Mouse (Mus musculus): ENCODE data around the gene Rsc1a1. TPM values are rescaled to one million over a fixed set of nuclear protein-coding genes. Genes with fewer than 3 reads are reported as not detected.

The Rsc1a1 gene
- polyA plus RNA-seq, 1 experiment: 3.6 TPM

GRCm38 (mm10) chr4:141717633-141718032 lies 32.2 kb upstream of the Rsc1a1 start:
- no peak overlapping the region for H3K27ac ChIP-seq (ENCODE audit: control insufficient read depth, insufficient read depth, low read depth, low read length)
- H3K4me3 ChIP-seq (ENCODE audit: control insufficient read depth, low read depth, low read length): no peak overlapping the region
- peaks cover 1% of the 10 kb centered on the region; the same call in 1 of the 2 replicates for H3K4me1 ChIP-seq (ENCODE audit: control insufficient read depth, insufficient read depth, low read length)
- no peak for TF ChIP-seq POLR2A (IDR thresholded peaks at IDR 0.05; ENCODE audit: control insufficient read depth, low read depth, low read length)
- TF ChIP-seq CTCF (IDR thresholded peaks at IDR 0.05; ENCODE audit: control insufficient read depth, insufficient read depth, insufficient replicate concordance, low read depth, low read length): no peak
- no peaks in the 10 kb centered on the region for H3K36me3 ChIP-seq (ENCODE audit: control insufficient read depth, insufficient read depth, low read length)
- H3K27me3 ChIP-seq (ENCODE audit: control insufficient read depth, insufficient read depth, low read length): no peaks in the 10 kb centered on the region

DNA sequence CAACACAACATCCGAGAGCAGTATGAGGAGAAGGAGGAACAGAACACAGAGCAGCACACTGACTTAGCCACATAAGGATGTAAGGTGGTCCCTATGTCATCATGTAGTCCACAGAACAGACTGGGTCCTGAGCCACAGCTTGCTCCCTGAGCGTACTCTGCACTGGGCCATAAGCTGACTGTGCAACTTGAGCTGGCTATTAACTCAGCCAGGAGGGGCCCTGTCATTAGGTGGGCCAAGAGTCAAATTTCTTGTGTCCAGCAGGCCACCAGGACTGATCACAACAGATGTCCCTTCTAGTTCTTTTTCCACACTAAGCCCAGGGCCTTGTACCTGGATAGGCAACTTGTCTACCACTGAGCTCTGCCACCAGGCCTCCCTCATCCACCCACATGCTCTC lies 29.6 kb upstream of the Rsc1a1 start:
- peaks cover 3% of the 10 kb centered on the region for H3K36me3 ChIP-seq (ENCODE audit: control insufficient read depth, insufficient read depth, low read length)

DNA sequence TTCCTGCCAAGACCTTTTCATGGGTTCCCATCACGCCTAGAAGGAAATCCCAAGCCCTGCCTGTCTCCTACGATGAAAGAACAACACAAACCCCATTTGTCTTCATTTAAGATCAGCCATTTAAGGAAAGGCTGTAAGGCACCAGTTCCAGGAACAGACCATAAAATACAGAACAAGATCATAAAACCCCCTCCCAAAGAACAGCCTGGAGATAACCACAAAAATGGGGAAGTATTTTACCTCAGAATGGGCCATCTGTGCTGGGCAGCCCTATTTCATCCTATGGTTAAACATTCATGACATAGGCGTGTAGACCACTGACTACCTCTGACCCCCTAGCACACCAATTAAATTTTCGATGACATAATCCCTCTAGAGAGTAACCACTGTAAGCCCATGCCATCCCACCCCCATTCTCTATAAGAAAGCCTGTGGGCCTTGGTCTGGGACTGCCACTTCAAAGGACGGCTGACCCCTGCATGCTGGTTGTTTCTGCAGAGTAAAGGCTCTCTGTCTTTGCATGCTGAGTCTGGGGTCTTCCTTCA lies 28.3 kb upstream of the Rsc1a1 start:
- Histone ChIP-seq H3K27ac (ENCODE audit: control insufficient read depth, insufficient read depth, low read depth, low read length) (no peak overlapping the region), H3K4me3 (ENCODE audit: control insufficient read depth, low read depth, low read length) (no peak overlapping the region), H3K4me1 (ENCODE audit: control insufficient read depth, insufficient read depth, low read length) (no peaks in the 10 kb centered on the region), H3K27me3 (ENCODE audit: control insufficient read depth, insufficient read depth, low read length) (no peaks in the 10 kb centered on the region), H3K36me3 (ENCODE audit: control insufficient read depth, insufficient read depth, low read length) (peaks cover 3% of the 10 kb centered on the region)
- TF ChIP-seq CTCF (IDR thresholded peaks at IDR 0.05; ENCODE audit: control insufficient read depth, insufficient read depth, insufficient replicate concordance, low read depth, low read length): no peak
- no peak for TF ChIP-seq POLR2A (IDR thresholded peaks at IDR 0.05; ENCODE audit: control insufficient read depth, low read depth, low read length)

More for the DNA sequence above, 29.6 kb upstream of the Rsc1a1 start:
- Histone ChIP-seq H3K4me1 (ENCODE audit: control insufficient read depth, insufficient read depth, low read length) (no peaks in the 10 kb centered on the region), H3K4me3 (ENCODE audit: control insufficient read depth, low read depth, low read length) (no peak overlapping the region), H3K27ac (ENCODE audit: control insufficient read depth, insufficient read depth, low read depth, low read length) (no peak overlapping the region), H3K27me3 (ENCODE audit: control insufficient read depth, insufficient read depth, low read length) (no peaks in the 10 kb centered on the region)
- no peak for TF ChIP-seq POLR2A (IDR thresholded peaks at IDR 0.05; ENCODE audit: control insufficient read depth, low read depth, low read length)
- no peak for TF ChIP-seq CTCF (IDR thresholded peaks at IDR 0.05; ENCODE audit: control insufficient read depth, insufficient read depth, insufficient replicate concordance, low read depth, low read length)

- TF ChIP-seq POLR2A (IDR thresholded peaks at IDR 0.05; ENCODE audit: control insufficient read depth, low read depth, low read length): no peak
- no peak for TF ChIP-seq CTCF (IDR thresholded peaks at IDR 0.05; ENCODE audit: control insufficient read depth, insufficient read depth, insufficient replicate concordance, low read depth, low read length)
- H3K36me3 ChIP-seq (ENCODE audit: control insufficient read depth, insufficient read depth, low read length): peaks cover 3% of the 10 kb centered on the region
- H3K4me1 ChIP-seq (ENCODE audit: control insufficient read depth, insufficient read depth, low read length): no peaks in the 10 kb centered on the region
- H3K27ac ChIP-seq (ENCODE audit: control insufficient read depth, insufficient read depth, low read depth, low read length): no peak overlapping the region
- H3K27me3 ChIP-seq (ENCODE audit: control insufficient read depth, insufficient read depth, low read length): no peaks in the 10 kb centered on the region
- no peak overlapping the region for H3K4me3 ChIP-seq (ENCODE audit: control insufficient read depth, low read depth, low read length)
These were observed 25.9 kb upstream of the Rsc1a1 start for GRCm38 (mm10) chr4:141711250-141711649.

- TF ChIP-seq CTCF (IDR thresholded peaks at IDR 0.05; ENCODE audit: control insufficient read depth, insufficient read depth, insufficient replicate concordance, low read depth, low read length): no peak
- TF ChIP-seq POLR2A (IDR thresholded peaks at IDR 0.05; ENCODE audit: control insufficient read depth, low read depth, low read length): no peak
- Histone ChIP-seq H3K27ac (ENCODE audit: control insufficient read depth, insufficient read depth, low read depth, low read length) (no peak overlapping the region), H3K27me3 (ENCODE audit: control insufficient read depth, insufficient read depth, low read length) (no peaks in the 10 kb centered on the region), H3K4me3 (ENCODE audit: control insufficient read depth, low read depth, low read length) (no peak overlapping the region), H3K36me3 (ENCODE audit: control insufficient read depth, insufficient read depth, low read length) (peaks cover 6% of the 10 kb centered on the region), H3K4me1 (ENCODE audit: control insufficient read depth, insufficient read depth, low read length) (no peaks in the 10 kb centered on the region)
These were observed 23.6 kb upstream of the Rsc1a1 start for GRCm38 (mm10) chr4:141708971-141709370.

- peaks cover 6% of the 10 kb centered on the region for H3K36me3 ChIP-seq (ENCODE audit: control insufficient read depth, insufficient read depth, low read length)
These were observed 22.6 kb upstream of the Rsc1a1 start for GRCm38 (mm10) chr4:141708005-141708404.

DNA sequence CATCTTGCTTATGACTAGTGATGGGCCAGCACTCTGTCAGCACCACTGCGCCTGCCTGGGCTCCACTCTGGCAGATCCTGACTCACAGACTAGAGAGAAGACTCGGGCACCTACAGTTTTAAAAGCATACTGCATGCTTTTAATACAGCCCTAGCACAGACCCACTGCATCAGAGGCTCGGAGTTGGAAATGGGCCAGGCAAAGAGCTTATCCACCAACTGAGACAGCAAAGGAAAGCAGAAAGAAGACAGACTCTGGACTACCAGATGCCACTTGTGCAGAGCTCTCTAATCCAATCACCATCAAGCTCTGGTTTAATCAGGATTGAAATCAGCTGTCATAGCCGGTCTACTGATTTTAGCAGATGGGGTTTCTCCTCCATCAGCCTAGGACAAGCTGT lies 19.9 kb upstream of the Rsc1a1 start:
- peaks cover 4% of the 10 kb centered on the region for H3K36me3 ChIP-seq (ENCODE audit: control insufficient read depth, insufficient read depth, low read length)
- no peak overlapping the region for H3K27ac ChIP-seq (ENCODE audit: control insufficient read depth, insufficient read depth, low read depth, low read length)
- TF ChIP-seq POLR2A (IDR thresholded peaks at IDR 0.05; ENCODE audit: control insufficient read depth, low read depth, low read length) (no peak), CTCF (IDR thresholded peaks at IDR 0.05; ENCODE audit: control insufficient read depth, insufficient read depth, insufficient replicate concordance, low read depth, low read length) (no peak)
- no peak overlapping the region for H3K4me3 ChIP-seq (ENCODE audit: control insufficient read depth, low read depth, low read length)
- no peaks in the 10 kb centered on the region for H3K27me3 ChIP-seq (ENCODE audit: control insufficient read depth, insufficient read depth, low read length)
- H3K4me1 ChIP-seq (ENCODE audit: control insufficient read depth, insufficient read depth, low read length): no peaks in the 10 kb centered on the region

More at GRCm38 (mm10) chr4:141708005-141708404, 22.6 kb upstream of the Rsc1a1 start:
- no peak overlapping the region for H3K4me3 ChIP-seq (ENCODE audit: control insufficient read depth, low read depth, low read length)
- no peaks in the 10 kb centered on the region for H3K4me1 ChIP-seq (ENCODE audit: control insufficient read depth, insufficient read depth, low read length)
- no peak for TF ChIP-seq POLR2A (IDR thresholded peaks at IDR 0.05; ENCODE audit: control insufficient read depth, low read depth, low read length)
- TF ChIP-seq CTCF (IDR thresholded peaks at IDR 0.05; ENCODE audit: control insufficient read depth, insufficient read depth, insufficient replicate concordance, low read depth, low read length): no peak
- H3K27me3 ChIP-seq (ENCODE audit: control insufficient read depth, insufficient read depth, low read length): no peaks in the 10 kb centered on the region
- H3K27ac ChIP-seq (ENCODE audit: control insufficient read depth, insufficient read depth, low read depth, low read length): no peak overlapping the region

Measured in testis, adult 2 months (tissue).